ENCODE assay signal across 1 mouse cellular context in genomic region chr1:91572458-91572857, GRCm38 (mm10).
TF ChIP-seq lines count a peak whose summit lies in the region.

No protein-coding gene starts in this region.

TF ChIP-seq in CH12.LX, 34 proteins besides CTCF, POLR2A, EP300 and RAD21 (continued from another document):
- peak; percentile 52; the same call in 1 of the 2 replicates for TF ChIP-seq MAFK (IDR thresholded peaks at IDR 0.05; ENCODE audit: insufficient replicate concordance, low read length)
- TF ChIP-seq ETS1 (conservative IDR thresholded peaks at IDR 0.05; ENCODE audit: low read depth, low read length): peak; percentile 77
- TF ChIP-seq E2F4 (IDR thresholded peaks at IDR 0.05; ENCODE audit: insufficient replicate concordance, low read depth, low read length): no peak
- peak; percentile 92 for TF ChIP-seq MAX (IDR thresholded peaks at IDR 0.05; ENCODE audit: low read length)
- TF ChIP-seq JUND (conservative IDR thresholded peaks at IDR 0.05; ENCODE audit: low read depth, low read length): peak; percentile 85
- TF ChIP-seq HCFC1 (IDR thresholded peaks at IDR 0.05; ENCODE audit: low read depth, low read length): no peak
- no peak for TF ChIP-seq NELFE (IDR thresholded peaks at IDR 0.05; ENCODE audit: low read depth, low read length)
- TF ChIP-seq PAX5 (IDR thresholded peaks at IDR 0.05; ENCODE audit: low read length): no peak
- TF ChIP-seq KAT2A (IDR thresholded peaks at IDR 0.05; ENCODE audit: insufficient replicate concordance, low read length): no peak
- peak; percentile 84 for TF ChIP-seq BHLHE40 (IDR thresholded peaks at IDR 0.05; ENCODE audit: low read depth, low read length)
- peak; percentile 64 for TF ChIP-seq TBP (conservative IDR thresholded peaks at IDR 0.05; ENCODE audit: low read depth, low read length)
- no peak for TF ChIP-seq POLR2AphosphoS2 (IDR thresholded peaks at IDR 0.05; ENCODE audit: low read depth, low read length)
- peak; percentile 83 for TF ChIP-seq MYC (IDR thresholded peaks at IDR 0.05; ENCODE audit: low read depth, low read length)
